Mouse (Mus musculus) midbrain, embryonic 16.5 days (tissue): Measurements from ENCODE around the gene Mcrip1. TPM values are rescaled to one million over a fixed set of nuclear protein-coding genes. Genes with fewer than 3 reads are reported as not detected.
"Not testable (repeated sequence)": the region's sequence is repeated elsewhere in the genome, so short reads cannot be mapped to it uniquely, and the experiment has no call there.

Experiments used
- ATAC-seq: fragments of 200-750 bp; cut with Nextera tagmentation; 2 replicates; pipeline ENCODE4 v1.8.0; 2017; ENCODE audit warnings: moderate TSS enrichment
- H3K27ac ChIP-seq: fragments of 300-500 bp; sonication (generic); 2 replicates; pipeline ENCODE4 v1.5.1; 2014; ENCODE audit warnings: mild to moderate bottlenecking, low read length, mixed read lengths
- H3K27me3 ChIP-seq: fragments of 300-500 bp; sonication (generic); 2 replicates; pipeline ENCODE4 v1.6.1; 2014; ENCODE audit warnings: low read depth, low read length, mixed read lengths; ENCODE audit not compliant: control insufficient read depth, insufficient read depth
- H3K36me3 ChIP-seq: fragments of 300-500 bp; sonication (generic); 2 replicates; pipeline ENCODE4 v1.6.1; 2014; ENCODE audit warnings: mild to moderate bottlenecking, low read length, moderate library complexity, mixed read lengths; ENCODE audit not compliant: control insufficient read depth, insufficient read depth
- H3K4me1 ChIP-seq: fragments of 300-500 bp; sonication (generic); 2 replicates; pipeline ENCODE4 v1.6.1; 2014; ENCODE audit warnings: mild to moderate bottlenecking, low read length, mixed read lengths; ENCODE audit not compliant: control insufficient read depth, insufficient read depth
- H3K4me2 ChIP-seq: fragments of 300-500 bp; sonication (generic); 2 replicates; pipeline ENCODE4 v1.6.1; 2014; ENCODE audit warnings: mild to moderate bottlenecking, low read length, mixed read lengths
- H3K4me3 ChIP-seq: fragments of 300-500 bp; sonication (generic); 2 replicates; pipeline ENCODE4 v1.5.1; 2014; ENCODE audit warnings: low read depth, mild to moderate bottlenecking, low read length, moderate library complexity, mixed read lengths
- H3K9ac ChIP-seq: fragments of 300-500 bp; sonication (generic); 2 replicates; pipeline ENCODE4 v1.6.1; 2014; ENCODE audit warnings: low read depth, low read length, mixed read lengths
- H3K9me3 ChIP-seq: fragments of 300-500 bp; sonication (generic); replicated peaks from 2 replicates; pipeline ENCODE4 v1.6.1; 2014; ENCODE audit warnings: mild to moderate bottlenecking, low read length, mixed read lengths; ENCODE audit not compliant: control insufficient read depth, poor library complexity, severe bottlenecking
- WGBS: fragments of 180-500 bp; shearing (Covaris S2); extraction: QIAGEN DNeasy Blood & Tissue Kit; methylation state at CpG from one replicate; pipeline ENCODE4 v1.1.7; 2014; 5-methylcytosine and 5-hydroxymethylcytosine counted together
- polyA plus RNA-seq: library from polyadenylated mRNA; unstranded; fragments of >200 nt; fragmentation: Nextera tagmentation; extraction: Ambion mirVana; gene quantifications from 2 replicates; pipeline ENCODE4 v1.2.1, GENCODE M21; 2015

Mcrip1 gene
- polyA plus RNA-seq, 1 experiment from 2014 or later, result 232 TPM

- Histone ChIP-seq H3K9ac (no peak overlapping the region), H3K4me1 (peaks cover 10% of the 10 kb centered on the region), H3K9me3 (no peaks in the 10 kb centered on the region), H3K4me3 (no peak overlapping the region), H3K27ac (no peak overlapping the region), H3K36me3 (peaks cover 37% of the 10 kb centered on the region), H3K4me2 (no peak overlapping the region), H3K27me3 (no peaks in the 10 kb centered on the region)
- WGBS, result 97% methylated on average over 6 of the region's 6 CpGs
- no peak for ATAC-seq
Measured at GRCm38 (mm10) chr11:120568324-120568723, 18.8 kb upstream of the Mcrip1 start.

- Histone ChIP-seq H3K9ac (no peak overlapping the region), H3K4me2 (no peak overlapping the region), H3K9me3 (no peaks in the 10 kb centered on the region), H3K4me3 (no peak overlapping the region), H3K36me3 (peaks cover 60% of the 10 kb centered on the region), H3K4me1 (no peaks in the 10 kb centered on the region), H3K27ac (no peak overlapping the region), H3K27me3 (no peaks in the 10 kb centered on the region)
- ATAC-seq, result no peak
- WGBS, result 83% methylated on average over 9 of the region's 9 CpGs
Measured at GRCm38 (mm10) chr11:120565114-120565513, 15.6 kb upstream of the Mcrip1 start.

GRCm38 (mm10) chr11:120562949-120563348, 13.4 kb upstream of the Mcrip1 start:
- Histone ChIP-seq H3K4me3 (no peak overlapping the region), H3K36me3 (peaks cover 51% of the 10 kb centered on the region), H3K4me2 (no peak overlapping the region), H3K27ac (no peak overlapping the region), H3K27me3 (no peaks in the 10 kb centered on the region), H3K4me1 (no peaks in the 10 kb centered on the region), H3K9ac (no peak overlapping the region), H3K9me3 (no peaks in the 10 kb centered on the region)
- 97% methylated on average over 13 of the region's 13 CpGs for WGBS
- ATAC-seq, result no peak

GRCm38 (mm10) chr11:120560952-120561728, 11.6 kb upstream of the Mcrip1 start:
- no peak for ATAC-seq
- Histone ChIP-seq H3K27me3 (no peaks in the 10 kb centered on the region), H3K4me2 (no peak overlapping the region), H3K4me3 (no peak overlapping the region), H3K9ac (no peak overlapping the region), H3K4me1 (no peaks in the 10 kb centered on the region), H3K9me3 (no peaks in the 10 kb centered on the region), H3K36me3 (peaks cover 40% of the 10 kb centered on the region), H3K27ac (no peak overlapping the region)
- WGBS, result 93% methylated on average over 13 of the region's 13 CpGs

GRCm38 (mm10) chr11:120558843-120559242, 9.3 kb upstream of the Mcrip1 start:
- H3K4me3 ChIP-seq, H3K27ac ChIP-seq, H3K9me3 ChIP-seq, H3K4me1 ChIP-seq, H3K27me3 ChIP-seq, H3K9ac ChIP-seq, H3K4me2 ChIP-seq, ATAC-seq: not testable (repeated sequence)
- 92% methylated on average over 6 of the region's 6 CpGs for WGBS
- peaks cover 36% of the 10 kb centered on the region for H3K36me3 ChIP-seq

GRCm38 (mm10) chr11:120555260-120555659, 5.7 kb upstream of the Mcrip1 start:
- Histone ChIP-seq H3K27me3 (no peaks in the 10 kb centered on the region), H3K4me2 (no peak overlapping the region), H3K4me1 (peaks cover 2% of the 10 kb centered on the region; the same call in 1 of the 2 replicates), H3K9me3 (no peaks in the 10 kb centered on the region), H3K4me3 (no peak overlapping the region), H3K27ac (no peak overlapping the region), H3K36me3 (peaks cover 4% of the 10 kb centered on the region), H3K9ac (no peak overlapping the region)
- WGBS, result 79% methylated on average over 2 of the region's 2 CpGs
- ATAC-seq, result no peak

GRCm38 (mm10) chr11:120554834-120555233, 5.3 kb upstream of the Mcrip1 start:
- Histone ChIP-seq H3K4me2 (no peak overlapping the region), H3K4me1 (peaks cover 6% of the 10 kb centered on the region; the same call in 1 of the 2 replicates), H3K27me3 (no peaks in the 10 kb centered on the region), H3K36me3 (no peaks in the 10 kb centered on the region), H3K9me3 (no peaks in the 10 kb centered on the region), H3K4me3 (no peak overlapping the region), H3K9ac (no peak overlapping the region), H3K27ac (no peak overlapping the region)
- ATAC-seq, result no peak
- WGBS, result 80% methylated on average over 7 of the region's 7 CpGs

GRCm38 (mm10) chr11:120552736-120553135, 3.2 kb upstream of the Mcrip1 start:
- Histone ChIP-seq H3K4me2 (no peak overlapping the region), H3K36me3 (no peaks in the 10 kb centered on the region), H3K27ac (no peak overlapping the region), H3K4me3 (no peak overlapping the region), H3K9me3 (no peaks in the 10 kb centered on the region), H3K4me1 (peaks cover 19% of the 10 kb centered on the region), H3K27me3 (no peaks in the 10 kb centered on the region), H3K9ac (no peak overlapping the region)
- no peak for ATAC-seq
- 75% methylated on average over 5 of the region's 5 CpGs for WGBS

GRCm38 (mm10) chr11:120550810-120551440, 1.4 kb upstream of the Mcrip1 start, which contains the start of gene Ppp1r27:
Gene Ppp1r27 (minus strand): TSS chr11:120551132.
- Histone ChIP-seq H3K27ac (peak within 1 kb of the TSS; percentile 65), H3K36me3 (no peaks in the 10 kb centered on the region), H3K27me3 (no peaks in the 10 kb centered on the region), H3K9me3 (no peaks in the 10 kb centered on the region), H3K4me2 (peak within 1 kb of the TSS; percentile 98), H3K9ac (peak within 1 kb of the TSS; percentile 99), H3K4me1 (peaks cover 24% of the 10 kb centered on the region), H3K4me3 (peak within 1 kb of the TSS; percentile 97)
- no peak for ATAC-seq
- 95% methylated on average over 28 of the region's 28 CpGs for WGBS
